Mouse (Mus musculus) heart, adult 2 months (tissue): Measurements from ENCODE around the gene Plod1.

ENCODE experiments used
- CTCF ChIP-seq: fragments of 200-600 bp; IDR thresholded peaks from 2 replicates; pipeline ENCODE4 v1.8.1; 2022; ENCODE audit warnings: antibody characterized with exemption, mild to moderate bottlenecking, moderate library complexity
- EP300 ChIP-seq: fragments of 200-500 bp; IDR thresholded peaks from 2 replicates; pipeline ENCODE4 v1.6.1; 2011; ENCODE audit warnings: low read depth, low read length, control low read depth; ENCODE audit not compliant: insufficient read depth

- no peak for TF ChIP-seq CTCF
- TF ChIP-seq EP300 = 0 out of 2 replicates have a peak, but pooled peaks have one; percentile 31
Observed at GRCm38 (mm10) chr4:147934134-147934533, 2.4 kb downstream of the Plod1 start.
